Mouse (Mus musculus): Measurements from ENCODE around the gene Lemd1. TPM values are rescaled to one million over a fixed set of nuclear protein-coding genes. Genes with fewer than 3 reads are reported as not detected.

Lemd1 gene
- total RNA-seq, 1 experiment from 2014 or later, result not detected

DNA sequence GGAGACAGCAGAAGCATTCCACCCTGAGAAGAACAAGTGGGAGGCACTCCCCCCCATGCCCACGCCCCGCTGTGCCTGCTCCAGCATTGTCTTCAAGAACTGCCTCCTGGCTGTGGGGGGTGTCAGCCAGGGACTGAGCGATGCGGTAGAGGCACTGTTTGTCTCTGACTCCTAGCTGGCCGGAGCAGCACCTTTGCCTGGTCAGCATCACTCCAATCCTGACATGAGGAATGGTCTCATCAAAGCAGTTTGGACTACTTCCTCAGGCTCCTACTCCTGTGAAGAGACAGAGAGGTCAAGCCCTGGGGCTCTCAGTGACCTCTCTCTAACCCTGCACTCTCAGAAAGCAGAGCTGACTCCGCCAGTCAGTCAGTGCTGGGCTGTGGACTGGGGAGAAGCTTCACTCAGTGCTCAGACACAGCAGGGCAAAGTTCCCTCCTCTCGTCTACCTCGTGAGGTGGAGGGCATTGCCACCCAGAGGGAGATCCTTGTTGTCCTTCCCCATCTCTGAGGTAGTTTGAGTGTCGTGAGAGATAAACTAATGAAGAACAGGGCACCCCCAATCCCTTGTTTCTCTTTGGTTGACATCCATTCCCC is 113.5 kb downstream of the Lemd1 start:
- no peak for ATAC-seq (ENCODE audit: extremely low read depth, insufficient number of reproducible peaks, low FRiP score, poor library complexity, severe bottlenecking)

DNA sequence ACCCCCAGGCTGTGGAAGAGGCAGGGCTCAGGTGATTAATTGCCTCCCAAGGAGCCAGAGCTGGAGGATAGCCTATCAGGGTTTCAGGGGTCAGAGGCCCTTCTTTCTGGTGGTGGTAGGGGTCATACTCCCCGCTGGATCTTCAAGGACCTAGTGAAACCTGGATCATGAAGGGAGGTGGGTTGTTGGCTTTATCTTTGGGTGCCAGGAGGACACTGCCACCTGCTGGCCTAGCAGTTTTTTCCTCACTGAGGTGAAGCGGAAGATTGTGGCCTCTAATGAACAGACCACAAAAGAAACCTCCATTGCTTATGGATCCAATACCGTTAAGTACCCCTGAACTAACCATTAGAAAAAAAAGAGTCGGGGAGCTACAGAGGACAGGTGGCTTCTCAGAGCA is 114.9 kb downstream of the Lemd1 start:
- peak; percentile 51; the same call in 1 of the 2 replicates for ATAC-seq (ENCODE audit: extremely low read depth, insufficient number of reproducible peaks, low FRiP score, poor library complexity, severe bottlenecking)

DNA sequence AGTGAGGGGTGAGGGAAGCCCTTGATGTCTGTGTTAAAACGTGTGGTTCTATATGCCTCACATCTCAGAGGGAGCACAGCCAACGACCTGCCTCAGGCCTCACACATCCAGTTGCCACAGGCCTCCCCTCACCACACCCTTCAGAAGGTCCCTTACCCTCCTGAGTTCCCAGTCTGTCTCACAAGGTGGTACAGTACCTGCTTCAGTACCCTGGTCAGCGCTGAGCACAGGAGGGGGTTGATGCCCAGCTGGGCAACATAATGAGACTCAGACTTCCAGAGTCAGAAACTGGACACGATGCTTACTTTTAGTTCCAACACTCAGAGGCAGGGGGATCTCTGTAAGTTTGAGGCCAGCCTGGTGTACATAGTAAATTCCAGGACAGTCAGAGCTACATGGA is 115.6 kb downstream of the Lemd1 start:
- no peak for ATAC-seq (ENCODE audit: extremely low read depth, insufficient number of reproducible peaks, low FRiP score, poor library complexity, severe bottlenecking)

DNA sequence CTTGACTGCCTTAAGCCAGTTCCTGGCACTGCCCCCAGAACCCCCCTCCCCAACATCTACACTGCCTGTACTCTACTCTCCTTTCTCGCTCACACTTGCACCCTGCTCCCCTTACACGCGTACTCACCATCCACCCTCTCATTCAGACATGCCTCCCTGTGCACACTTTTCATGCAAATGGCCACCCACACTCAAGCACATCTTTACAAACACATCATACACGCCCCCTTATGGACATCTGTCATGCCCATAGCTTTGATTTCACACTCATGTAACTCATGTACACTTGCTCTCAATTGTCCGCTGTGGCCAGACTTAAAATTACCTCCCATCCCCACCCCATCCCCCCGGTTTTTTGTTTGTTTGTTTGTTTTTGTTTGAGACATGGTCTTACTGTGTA is 116.7 kb downstream of the Lemd1 start:
- ATAC-seq (ENCODE audit: extremely low read depth, insufficient number of reproducible peaks, low FRiP score, poor library complexity, severe bottlenecking), result no peak

DNA sequence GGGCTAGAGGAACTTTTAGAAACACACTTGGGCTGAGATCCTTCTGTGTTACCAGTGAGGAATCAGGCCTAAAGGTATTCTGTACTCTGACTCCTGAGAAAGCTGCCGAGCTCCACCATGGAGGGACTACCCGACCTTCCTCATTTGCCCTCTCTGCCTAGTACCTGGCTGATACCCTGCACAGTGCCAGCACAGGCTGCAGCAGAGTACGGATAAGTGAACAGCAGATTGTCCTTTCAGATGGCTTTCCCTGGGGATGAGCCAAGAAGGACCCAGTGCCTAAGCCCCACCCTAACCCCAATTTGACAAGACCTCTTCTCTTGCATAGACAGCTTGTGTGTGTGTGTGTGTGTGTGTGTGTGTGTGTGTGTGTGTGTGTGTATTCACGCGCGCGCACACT is 117.4 kb downstream of the Lemd1 start:
- no peak for ATAC-seq (ENCODE audit: extremely low read depth, insufficient number of reproducible peaks, low FRiP score, poor library complexity, severe bottlenecking)

Other genes starting within 250 kb of the Lemd1 start
- not detected in 2 replicates for gene Slc45a3, start 228.5 kb upstream of the Lemd1 start, total RNA-seq (2017)
- 208 and 233 TPM in 2 replicates for gene Elk4, start 183.8 kb upstream of the Lemd1 start, total RNA-seq (2017)
- 2.3 and 3.4 TPM in 2 replicates for gene Mfsd4a, start 123.4 kb upstream of the Lemd1 start, total RNA-seq (2017)
- not detected in 2 replicates for gene Cdk18, start 51.7 kb upstream of the Lemd1 start, total RNA-seq (2017)
- not detected in 2 replicates for gene AC124108.1, start within 50 bp of the Lemd1 start, total RNA-seq (2017)
- gene Gm10188, start 38.3 kb downstream of the Lemd1 start, total RNA-seq (2017), result not detected in 2 replicates
- not detected in 2 replicates for gene Klhdc8a, start 107.2 kb downstream of the Lemd1 start, total RNA-seq (2017)
- 55.9 and 67.2 TPM in 2 replicates for gene Nuak2, start 124.7 kb downstream of the Lemd1 start, total RNA-seq (2017)
- gene Tmcc2, start 199.8 kb downstream of the Lemd1 start, total RNA-seq (2017), result 4.5 and 6.6 TPM in 2 replicates
- gene Dstyk, start 226.1 kb downstream of the Lemd1 start, total RNA-seq (2017), result 42.0 and 42.7 TPM in 2 replicates

Measured in neutrophil, adult 5-6 weeks (primary cell).